Mouse (Mus musculus) right cerebral cortex, postnatal 14 days (tissue): ENCODE data around the gene Tsfm.
A peak's percentile ranks its signal among the peaks of the same experiment; 100 is the strongest.
"Not testable (repeated sequence)": the region's sequence is repeated elsewhere in the genome, so short reads cannot be mapped to it uniquely, and the experiment has no call there.

Experiments used
- DNase-seq: peaks from one replicate; pipeline ENCODE4 v3.0.0; 2022

The Tsfm gene

GRCm38 (mm10) chr10:127063239-127063872 lies 32.7 kb upstream of the Tsfm start, which contains the start of gene Cdk4:
TSS of gene Cdk4 (plus strand) at chr10:127063534.
- DNase-seq, result peak; percentile 99

- DNase-seq, result no peak
Measured at GRCm38 (mm10) chr10:127062503-127062902, 31.9 kb upstream of the Tsfm start.

- DNase-seq, result not testable (repeated sequence)
Measured at GRCm38 (mm10) chr10:127062101-127062500, 31.5 kb upstream of the Tsfm start.

- no peak for DNase-seq
Measured at GRCm38 (mm10) chr10:127061513-127061912, 30.9 kb upstream of the Tsfm start.

GRCm38 (mm10) chr10:127061085-127061484 lies 30.4 kb upstream of the Tsfm start:
- DNase-seq, result no peak

- DNase-seq, result peak; percentile 76
Measured at GRCm38 (mm10) chr10:127059968-127060916, 29.6 kb upstream of the Tsfm start, which contains the start of gene March9. TSS of gene March9 (minus strand) at chr10:127060184.

- DNase-seq, result no peak
Measured at GRCm38 (mm10) chr10:127059174-127059967, 28.7 kb upstream of the Tsfm start.

GRCm38 (mm10) chr10:127058708-127059107 lies 28.1 kb upstream of the Tsfm start:
- no peak for DNase-seq

- peak; percentile 76 for DNase-seq
Measured at GRCm38 (mm10) chr10:127058161-127058560, 27.5 kb upstream of the Tsfm start.

GRCm38 (mm10) chr10:127056490-127056889 lies 25.9 kb upstream of the Tsfm start:
- DNase-seq, result no peak

- no peak for DNase-seq
Measured at GRCm38 (mm10) chr10:127055406-127055805, 24.8 kb upstream of the Tsfm start.

- no peak for DNase-seq
Measured at GRCm38 (mm10) chr10:127054646-127055045, 24.0 kb upstream of the Tsfm start.

- DNase-seq, result no peak
Measured at GRCm38 (mm10) chr10:127050119-127050474, 19.5 kb upstream of the Tsfm start.

- DNase-seq, result no peak
Measured at GRCm38 (mm10) chr10:127049395-127050118, 18.9 kb upstream of the Tsfm start.

- DNase-seq, result no peak
Measured at GRCm38 (mm10) chr10:127048608-127049394, 18.2 kb upstream of the Tsfm start.

GRCm38 (mm10) chr10:127047954-127048353 lies 17.3 kb upstream of the Tsfm start, which contains the start of gene Cyp27b1:
TSS of gene Cyp27b1 (plus strand) at chr10:127048250.
- DNase-seq, result no peak

- DNase-seq, result no peak
Measured at GRCm38 (mm10) chr10:127043187-127043586, 12.5 kb upstream of the Tsfm start.

- no peak for DNase-seq
Measured at GRCm38 (mm10) chr10:127042468-127043115, 12.0 kb upstream of the Tsfm start.

GRCm38 (mm10) chr10:127041774-127042338 lies 11.2 kb upstream of the Tsfm start:
- DNase-seq, result peak; percentile 93

GRCm38 (mm10) chr10:127041274-127041766 lies 10.7 kb upstream of the Tsfm start, which contains the start of the genes Mettl1 and Eef1akmt3:
TSS of gene Mettl1 (plus strand) at chr10:127041414.
TSS of gene Eef1akmt3 (minus strand) at chr10:127041513.
- no peak for DNase-seq
